Mouse (Mus musculus) kidney, adult 2 months (tissue): ENCODE data around the gene Abcb1a.

Source experiments
- CTCF ChIP-seq: fragments of 200-500 bp; conservative IDR thresholded peaks from 2 replicates; pipeline ENCODE4 v1.5.1; 2011; ENCODE audit warnings: low read depth, mild to moderate bottlenecking, control low read depth, low read length, moderate library complexity, mixed read lengths; ENCODE audit not compliant: insufficient read depth, insufficient read length
- POLR2A ChIP-seq: fragments of 200-500 bp; IDR thresholded peaks from one replicate; pipeline ENCODE4 v1.6.1; 2011; ENCODE audit warnings: low read depth, low read length, control low read depth

- TF ChIP-seq CTCF, result no peak
- no peak for TF ChIP-seq POLR2A
These were observed 118.4 kb downstream of the Abcb1a start for GRCm38 (mm10) chr5:8778311-8778710.
